ENCODE assay signal across 26 mouse cellular contexts in genomic region chr2:92743911-92744310, GRCm38 (mm10).
A peak's percentile ranks its signal among the peaks of the same experiment; 100 is the strongest.
DNase-seq lines count a peak whose midpoint lies in the region; ATAC-seq and TF ChIP-seq lines count a peak whose summit lies in the region.
"Had no signal": no experiment of that assay in that cellular context is flagged by ENCODE, and none has a peak within 500 bp of the region (broad histone marks: within the 10 kb centered on the region; RNA-seq: fewer than 3 reads in every experiment).

No protein-coding gene starts in this region.

- H3K27ac ChIP-seq in embryonic facial prominence, embryonic 14.5 days (replicated peaks; ENCODE audit: low read depth, low read length), result no peak overlapping the region
- H3K27ac ChIP-seq in embryonic facial prominence, embryonic 10.5 days (replicated peaks), result no peak overlapping the region
- 0 out of 2 replicates have a peak overlapping the region, but pooled peaks have one; percentile 49 for H3K27ac ChIP-seq in midbrain, embryonic 10.5 days (replicated peaks)
- no peak overlapping the region for H3K27ac ChIP-seq in midbrain, postnatal 0 days (ENCODE audit: low read depth, low read length)
- H3K27ac ChIP-seq in neural tube, embryonic 13.5 days (replicated peaks), result no peak overlapping the region
- H3K27ac ChIP-seq in neural tube, embryonic 15.5 days (replicated peaks), result no peak overlapping the region
- H3K27ac ChIP-seq: embryonic facial prominence, embryonic 13.5 days; forebrain, embryonic 12.5 days; hindbrain, embryonic 13.5 days had no signal

- H3K4me1 ChIP-seq in embryonic facial prominence, embryonic 14.5 days (ENCODE audit: control insufficient read depth, insufficient read depth, low read length), result 0 out of 2 replicates have a peak, but pooled peaks cover 4% of the 10 kb centered on the region
- peaks cover 21% of the 10 kb centered on the region for H3K4me1 ChIP-seq in embryonic facial prominence, embryonic 10.5 days
- H3K4me1 ChIP-seq in midbrain, embryonic 10.5 days, result peaks cover 27% of the 10 kb centered on the region
- no peaks in the 10 kb centered on the region for H3K4me1 ChIP-seq in midbrain, postnatal 0 days (ENCODE audit: insufficient read depth, low read length)
- peaks cover 16% of the 10 kb centered on the region; the same call in 1 of the 2 replicates for H3K4me1 ChIP-seq in neural tube, embryonic 13.5 days (replicated peaks)
- H3K4me1 ChIP-seq in neural tube, embryonic 15.5 days, result peaks cover 16% of the 10 kb centered on the region

- TF ChIP-seq CTCF in midbrain, postnatal 0 days (IDR thresholded peaks at IDR 0.05), result no peak

- no peak overlapping the region for H3K9ac ChIP-seq in embryonic facial prominence, embryonic 14.5 days (ENCODE audit: low read depth, low read length)
- H3K9ac ChIP-seq in midbrain, postnatal 0 days (replicated peaks; ENCODE audit: low read length, poor library complexity, severe bottlenecking), result no peak overlapping the region
- H3K9ac ChIP-seq in neural tube, embryonic 13.5 days, result no peak overlapping the region
- no peak overlapping the region for H3K9ac ChIP-seq in neural tube, embryonic 15.5 days (replicated peaks)
- H3K9ac ChIP-seq: embryonic facial prominence, embryonic 13.5 days; forebrain, embryonic 12.5 days; heart, embryonic 15.5 days; hindbrain, embryonic 13.5 days had no signal

- peak; percentile 61; the same call in 1 of the 2 replicates for ATAC-seq in embryonic facial prominence, embryonic 14.5 days (ENCODE audit: low read depth)
- no peak for ATAC-seq in midbrain, postnatal 0 days (ENCODE audit: low FRiP score)
- peak; percentile 51; the same call in 1 of the 2 replicates for ATAC-seq in neural tube, embryonic 13.5 days (ENCODE audit: low read depth)
- peak; percentile 28; the same call in 1 of the 2 replicates for ATAC-seq in neural tube, embryonic 15.5 days (ENCODE audit: low FRiP score)
- ATAC-seq: forebrain, embryonic 16.5 days; hindbrain, embryonic 16.5 days; Patski had no signal

- WGBS in embryonic facial prominence, embryonic 14.5 days, result 63% methylated on average over 5 of the region's 5 CpGs
- WGBS in embryonic facial prominence, embryonic 10.5 days, result 52% methylated on average over 5 of the region's 5 CpGs
- WGBS in midbrain, embryonic 10.5 days, result 42% methylated on average over 5 of the region's 5 CpGs
- WGBS in midbrain, postnatal 0 days, result 29% methylated on average over 5 of the region's 5 CpGs
- 50% methylated on average over 5 of the region's 5 CpGs for WGBS in neural tube, embryonic 13.5 days
- 44% methylated on average over 5 of the region's 5 CpGs for WGBS in neural tube, embryonic 15.5 days

- no peaks in the 10 kb centered on the region for H3K9me3 ChIP-seq in embryonic facial prominence, embryonic 14.5 days (ENCODE audit: control insufficient read depth, low read length)
- no peaks in the 10 kb centered on the region for H3K9me3 ChIP-seq in embryonic facial prominence, embryonic 10.5 days
- no peaks in the 10 kb centered on the region for H3K9me3 ChIP-seq in midbrain, embryonic 10.5 days (replicated peaks)
- no peaks in the 10 kb centered on the region for H3K9me3 ChIP-seq in midbrain, postnatal 0 days (ENCODE audit: low read length)
- H3K9me3 ChIP-seq in neural tube, embryonic 13.5 days, result no peaks in the 10 kb centered on the region
- no peaks in the 10 kb centered on the region for H3K9me3 ChIP-seq in neural tube, embryonic 15.5 days (replicated peaks)
- H3K9me3 ChIP-seq: embryonic facial prominence, embryonic 13.5 days; forebrain, embryonic 12.5 days; G1E; heart, embryonic 12.5 days; heart, embryonic 15.5 days; hindbrain, embryonic 10.5 days; hindbrain, embryonic 13.5 days had no signal

- peak; percentile 31 for DNase-seq in embryonic facial prominence, embryonic 14.5 days (ENCODE audit: low spot score)
- no peak for DNase-seq in embryonic facial prominence, embryonic 10.5 days (ENCODE audit: low spot score)
- DNase-seq in midbrain, embryonic 10.5 days (ENCODE audit: low spot score), result no peak
- DNase-seq in midbrain, postnatal 0 days (ENCODE audit: low spot score), result no peak
- no peak for DNase-seq in neural tube, embryonic 10.5 days (ENCODE audit: extremely low spot score, low spot score)
- no peak for DNase-seq in layer of hippocampus, postnatal 10 days (ENCODE audit: low spot score in 2 of 2)
- DNase-seq: adrenal gland, postnatal 10 days; adrenal gland, postnatal 36 days; cerebellum, adult 2 months; cerebellum, adult 9-11 months; cerebellum, postnatal 25 days; gastrocnemius, postnatal 10 days; heart, postnatal 10 days; heart, postnatal 36 days had no signal

- no peaks in the 10 kb centered on the region for H3K36me3 ChIP-seq in embryonic facial prominence, embryonic 14.5 days (ENCODE audit: control insufficient read depth, insufficient read depth, low read length)
- no peaks in the 10 kb centered on the region for H3K36me3 ChIP-seq in embryonic facial prominence, embryonic 10.5 days (replicated peaks)
- H3K36me3 ChIP-seq in midbrain, embryonic 10.5 days, result no peaks in the 10 kb centered on the region
- no peaks in the 10 kb centered on the region for H3K36me3 ChIP-seq in midbrain, postnatal 0 days (ENCODE audit: insufficient read depth, low read length)
- no peaks in the 10 kb centered on the region for H3K36me3 ChIP-seq in neural tube, embryonic 13.5 days
- H3K36me3 ChIP-seq in neural tube, embryonic 15.5 days, result no peaks in the 10 kb centered on the region
- H3K36me3 ChIP-seq: embryonic facial prominence, embryonic 13.5 days; forebrain, embryonic 12.5 days; G1E; heart, embryonic 12.5 days; heart, embryonic 15.5 days; hindbrain, embryonic 10.5 days; hindbrain, embryonic 13.5 days had no signal

- H3K4me2 ChIP-seq in embryonic facial prominence, embryonic 14.5 days (ENCODE audit: low read depth, low read length), result no peak overlapping the region
- H3K4me2 ChIP-seq in midbrain, postnatal 0 days (ENCODE audit: low read depth, low read length, poor library complexity, severe bottlenecking), result no peak overlapping the region
- no peak overlapping the region for H3K4me2 ChIP-seq in neural tube, embryonic 13.5 days
- no peak overlapping the region for H3K4me2 ChIP-seq in neural tube, embryonic 15.5 days
- H3K4me2 ChIP-seq: embryonic facial prominence, embryonic 13.5 days; forebrain, embryonic 12.5 days; hindbrain, embryonic 13.5 days had no signal

- H3K4me3 ChIP-seq in embryonic facial prominence, embryonic 14.5 days (ENCODE audit: low read depth, low read length), result no peak overlapping the region
- H3K4me3 ChIP-seq in embryonic facial prominence, embryonic 10.5 days, result no peak overlapping the region
- no peak overlapping the region for H3K4me3 ChIP-seq in midbrain, embryonic 10.5 days
- H3K4me3 ChIP-seq in midbrain, postnatal 0 days (ENCODE audit: low read depth, low read length), result no peak overlapping the region
- no peak overlapping the region for H3K4me3 ChIP-seq in neural tube, embryonic 13.5 days
- no peak overlapping the region for H3K4me3 ChIP-seq in neural tube, embryonic 15.5 days (replicated peaks)
- H3K4me3 ChIP-seq: embryonic facial prominence, embryonic 13.5 days; forebrain, embryonic 12.5 days; heart, embryonic 12.5 days; heart, embryonic 15.5 days; hindbrain, embryonic 10.5 days; hindbrain, embryonic 13.5 days had no signal

- H3K27me3 ChIP-seq in embryonic facial prominence, embryonic 14.5 days (replicated peaks; ENCODE audit: control insufficient read depth, insufficient read depth, low read length), result no peaks in the 10 kb centered on the region
- no peaks in the 10 kb centered on the region for H3K27me3 ChIP-seq in embryonic facial prominence, embryonic 10.5 days (replicated peaks; ENCODE audit: low read depth, poor library complexity, severe bottlenecking)
- H3K27me3 ChIP-seq in midbrain, embryonic 10.5 days (ENCODE audit: low read depth, poor library complexity, severe bottlenecking), result no peaks in the 10 kb centered on the region
- no peaks in the 10 kb centered on the region for H3K27me3 ChIP-seq in midbrain, postnatal 0 days (ENCODE audit: insufficient read depth, low read length)
- H3K27me3 ChIP-seq in neural tube, embryonic 13.5 days, result no peaks in the 10 kb centered on the region
- no peaks in the 10 kb centered on the region for H3K27me3 ChIP-seq in neural tube, embryonic 15.5 days (replicated peaks)
- H3K27me3 ChIP-seq: embryonic facial prominence, embryonic 13.5 days; forebrain, embryonic 12.5 days; heart, embryonic 12.5 days; heart, embryonic 15.5 days; Patski had no signal
